Mouse (Mus musculus) stomach, embryonic 14.5 days (tissue): ENCODE data around the gene Hmbs. TPM values are rescaled to one million over a fixed set of nuclear protein-coding genes. Genes with fewer than 3 reads are reported as not detected.
"Not testable (repeated sequence)": the region's sequence is repeated elsewhere in the genome, so short reads cannot be mapped to it uniquely, and the experiment has no call there.

Source experiments
- ATAC-seq: fragments of 200-750 bp; cut with Nextera tagmentation; 2 replicates; pipeline ENCODE4 v1.8.0; 2017; ENCODE audit warnings: low read depth, moderate TSS enrichment; ENCODE audit not compliant: insufficient number of reproducible peaks, insufficient read depth, low FRiP score
- H3K27ac ChIP-seq: fragments of 300-500 bp; sonication (generic); 2 replicates; pipeline ENCODE4 v1.5.1; 2014; ENCODE audit warnings: mild to moderate bottlenecking, low read length, moderate library complexity, mixed read lengths
- H3K27me3 ChIP-seq: fragments of 300-500 bp; sonication (generic); 2 replicates; pipeline ENCODE4 v1.6.1; 2014; ENCODE audit warnings: low read length, control low read depth, mixed read lengths; ENCODE audit not compliant: control insufficient read depth, insufficient read depth
- H3K36me3 ChIP-seq: fragments of 300-500 bp; sonication (generic); 2 replicates; pipeline ENCODE4 v1.6.1; 2014; ENCODE audit warnings: mild to moderate bottlenecking, control low read depth, low read length, moderate library complexity, mixed read lengths; ENCODE audit not compliant: control insufficient read depth, insufficient read depth
- H3K4me1 ChIP-seq: fragments of 300-500 bp; sonication (generic); 2 replicates; pipeline ENCODE4 v1.6.1; 2014; ENCODE audit warnings: low read length, control low read depth, mixed read lengths; ENCODE audit not compliant: control insufficient read depth, insufficient read depth
- H3K4me2 ChIP-seq: fragments of 300-500 bp; sonication (generic); replicated peaks from 2 replicates; pipeline ENCODE4 v1.6.1; 2014; ENCODE audit warnings: low read depth, low read length, control low read depth
- H3K4me3 ChIP-seq: fragments of 300-500 bp; sonication (generic); 2 replicates; pipeline ENCODE4 v1.5.1; 2014; ENCODE audit warnings: low read depth, low read length, control low read depth
- H3K9ac ChIP-seq: fragments of 300-500 bp; sonication (generic); replicated peaks from 2 replicates; pipeline ENCODE4 v1.6.1; 2014; ENCODE audit warnings: low read depth, mild to moderate bottlenecking, control low read depth, low read length, moderate library complexity, mixed read lengths
- H3K9me3 ChIP-seq: fragments of 300-500 bp; sonication (generic); 2 replicates; pipeline ENCODE4 v1.6.1; 2016; ENCODE audit warnings: low read depth, low read length, control low read depth; ENCODE audit not compliant: control insufficient read depth
- WGBS: fragments of 180-500 bp; shearing (Covaris S2); extraction: QIAGEN DNeasy Blood & Tissue Kit; methylation state at CpG from one replicate; pipeline ENCODE4 v1.1.7; 2014; 5-methylcytosine and 5-hydroxymethylcytosine counted together
- polyA plus RNA-seq: library from polyadenylated mRNA; unstranded; fragments of >200 nt; fragmentation: Nextera tagmentation; extraction: Ambion mirVana; gene quantifications from 2 replicates; pipeline ENCODE4 v1.2.1, GENCODE M21; 2014

Gene Hmbs
- polyA plus RNA-seq, 1 experiment from 2014 or later = 130 TPM

GRCm38 (mm10) chr9:44341487-44341886 lies 2.5 kb downstream of the Hmbs start:
- no peak for ATAC-seq
- WGBS = 91% methylated on average over 5 of the region's 5 CpGs

GRCm38 (mm10) chr9:44338574-44338973 lies 5.5 kb downstream of the Hmbs start:
- no peak overlapping the region for H3K4me2 ChIP-seq
- peaks cover 29% of the 10 kb centered on the region for H3K36me3 ChIP-seq
- H3K27ac ChIP-seq = no peak overlapping the region

More at GRCm38 (mm10) chr9:44341487-44341886, 2.5 kb downstream of the Hmbs start:
- Histone ChIP-seq H3K4me2 (no peak overlapping the region), H3K4me3 (no peak overlapping the region), H3K4me1 (peaks cover 19% of the 10 kb centered on the region), H3K27me3 (no peaks in the 10 kb centered on the region), H3K36me3 (peaks cover 26% of the 10 kb centered on the region), H3K9ac (no peak overlapping the region), H3K9me3 (no peaks in the 10 kb centered on the region), H3K27ac (no peak overlapping the region)

GRCm38 (mm10) chr9:44337436-44338169 lies 6.4 kb downstream of the Hmbs start:
- ATAC-seq = no peak
- Histone ChIP-seq H3K4me1 (peaks cover 14% of the 10 kb centered on the region), H3K27me3 (no peaks in the 10 kb centered on the region), H3K9me3 (no peaks in the 10 kb centered on the region), H3K27ac (no peak overlapping the region), H3K9ac (no peak overlapping the region; the same call in 1 of the 2 replicates), H3K36me3 (peaks cover 38% of the 10 kb centered on the region), H3K4me2 (peak overlapping the region; percentile 72), H3K4me3 (peak overlapping the region; percentile 11; the same call in 1 of the 2 replicates)
- 74% methylated on average over 9 of the region's 9 CpGs for WGBS

More at GRCm38 (mm10) chr9:44338574-44338973, 5.5 kb downstream of the Hmbs start:
- no peak overlapping the region for H3K4me3 ChIP-seq
- peaks cover 20% of the 10 kb centered on the region for H3K4me1 ChIP-seq
- no peaks in the 10 kb centered on the region for H3K9me3 ChIP-seq
- 85% methylated on average over 5 of the region's 5 CpGs for WGBS
- no peak for ATAC-seq
- H3K27me3 ChIP-seq = no peaks in the 10 kb centered on the region
- no peak overlapping the region for H3K9ac ChIP-seq

DNA sequence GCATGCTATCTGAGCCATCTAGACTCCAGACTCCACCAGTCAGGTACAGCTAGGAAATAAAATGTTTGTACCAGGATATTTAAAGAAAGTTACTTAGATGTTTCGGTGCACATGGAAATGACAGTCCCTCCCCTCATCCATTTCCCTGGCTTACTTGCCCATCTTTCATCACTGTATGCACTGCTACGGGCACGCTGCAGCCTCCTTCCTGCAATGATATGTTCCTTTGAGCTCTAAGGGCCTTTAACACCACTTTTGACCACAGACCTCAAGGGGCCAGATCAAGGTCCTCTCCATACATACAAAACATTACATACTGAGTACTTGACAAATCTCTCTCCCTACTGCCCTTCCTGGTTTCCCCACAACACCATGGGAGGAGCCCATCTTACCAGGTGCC lies 7.1 kb downstream of the Hmbs start:
- Histone ChIP-seq H3K9me3 (no peaks in the 10 kb centered on the region), H3K27ac (no peak overlapping the region), H3K9ac (0 out of 2 replicates have a peak overlapping the region, but pooled peaks have one; percentile 98), H3K36me3 (peaks cover 42% of the 10 kb centered on the region), H3K4me1 (peaks cover 14% of the 10 kb centered on the region), H3K4me3 (peak overlapping the region; percentile 83), H3K4me2 (peak overlapping the region; percentile 72), H3K27me3 (no peaks in the 10 kb centered on the region)
- ATAC-seq = no peak
- 63% methylated on average over 3 of the region's 3 CpGs for WGBS

GRCm38 (mm10) chr9:44336513-44336912 lies 7.5 kb downstream of the Hmbs start:
- peaks cover 46% of the 10 kb centered on the region for H3K36me3 ChIP-seq
- not testable (repeated sequence) for ATAC-seq, H3K27ac ChIP-seq

GRCm38 (mm10) chr9:44336093-44336406 lies 8.0 kb downstream of the Hmbs start:
- peak overlapping the region; percentile 95; the same call in 1 of the 2 replicates for H3K27ac ChIP-seq
- H3K9ac ChIP-seq = peak overlapping the region; percentile 98
- peaks cover 51% of the 10 kb centered on the region for H3K36me3 ChIP-seq
- WGBS = 2% methylated on average over 5 of the region's 5 CpGs
- H3K27me3 ChIP-seq = no peaks in the 10 kb centered on the region
- peak overlapping the region; percentile 72 for H3K4me2 ChIP-seq
- no peak for ATAC-seq
- peaks cover 14% of the 10 kb centered on the region for H3K4me1 ChIP-seq
- H3K9me3 ChIP-seq = no peaks in the 10 kb centered on the region
- peak overlapping the region; percentile 83 for H3K4me3 ChIP-seq

More at GRCm38 (mm10) chr9:44336513-44336912, 7.5 kb downstream of the Hmbs start:
- H3K4me3 ChIP-seq = peak overlapping the region; percentile 83
- H3K9me3 ChIP-seq, H3K27me3 ChIP-seq: not testable (repeated sequence)
- peak overlapping the region; percentile 98; the same call in 1 of the 2 replicates for H3K9ac ChIP-seq
- 29% methylated on average over 4 of the region's 4 CpGs for WGBS
- peaks cover 14% of the 10 kb centered on the region for H3K4me1 ChIP-seq
- H3K4me2 ChIP-seq = peak overlapping the region; percentile 72

DNA sequence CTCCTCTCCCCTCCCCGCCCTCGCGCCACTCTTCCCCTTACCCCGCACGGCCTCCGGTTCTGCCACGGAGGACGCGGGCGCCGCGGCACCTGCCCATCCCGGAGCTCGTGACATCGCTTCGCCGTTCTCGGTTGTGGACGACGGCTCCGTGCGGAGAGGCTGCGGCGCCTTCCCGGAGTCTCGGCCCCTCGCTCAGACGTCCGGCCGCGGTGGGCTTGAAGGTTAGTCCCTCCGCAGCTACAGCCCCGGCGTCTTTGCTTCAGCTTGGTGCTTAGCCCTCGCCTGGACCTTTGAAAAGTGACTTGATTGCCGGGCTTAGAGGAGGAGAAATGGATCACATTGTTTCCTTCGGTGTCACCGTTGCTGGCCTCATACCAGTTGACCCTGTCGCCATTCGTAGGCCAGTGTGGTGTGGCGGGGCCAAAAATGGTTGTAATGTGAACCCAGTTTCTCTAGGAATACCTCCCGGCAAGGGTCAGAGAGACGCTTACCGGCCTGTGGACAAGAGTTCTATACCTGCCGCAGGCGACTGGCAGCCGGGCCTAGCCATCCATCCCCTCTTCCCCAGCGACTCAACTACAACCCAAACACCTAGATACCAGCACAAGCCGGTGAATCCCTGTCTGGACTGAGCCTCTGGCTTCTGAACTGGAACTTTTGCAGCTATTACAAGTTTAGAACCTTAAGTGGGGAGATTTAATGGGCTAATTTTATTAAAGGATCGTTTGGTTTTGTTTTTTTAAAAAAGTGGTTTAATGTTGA lies 8.5 kb downstream of the Hmbs start:
- H3K27me3 ChIP-seq = no peaks in the 10 kb centered on the region
- under 1% methylated on average over 50 of the region's 50 CpGs for WGBS
- peak overlapping the region; percentile 83 for H3K4me3 ChIP-seq
- peaks cover 56% of the 10 kb centered on the region for H3K36me3 ChIP-seq
- H3K27ac ChIP-seq = peak overlapping the region; percentile 95
- ATAC-seq = peak; percentile 15; the same call in 1 of the 2 replicates
- H3K9ac ChIP-seq = peak overlapping the region; percentile 98
- peak overlapping the region; percentile 72 for H3K4me2 ChIP-seq
- peaks cover 14% of the 10 kb centered on the region for H3K4me1 ChIP-seq
- no peaks in the 10 kb centered on the region for H3K9me3 ChIP-seq

DNA sequence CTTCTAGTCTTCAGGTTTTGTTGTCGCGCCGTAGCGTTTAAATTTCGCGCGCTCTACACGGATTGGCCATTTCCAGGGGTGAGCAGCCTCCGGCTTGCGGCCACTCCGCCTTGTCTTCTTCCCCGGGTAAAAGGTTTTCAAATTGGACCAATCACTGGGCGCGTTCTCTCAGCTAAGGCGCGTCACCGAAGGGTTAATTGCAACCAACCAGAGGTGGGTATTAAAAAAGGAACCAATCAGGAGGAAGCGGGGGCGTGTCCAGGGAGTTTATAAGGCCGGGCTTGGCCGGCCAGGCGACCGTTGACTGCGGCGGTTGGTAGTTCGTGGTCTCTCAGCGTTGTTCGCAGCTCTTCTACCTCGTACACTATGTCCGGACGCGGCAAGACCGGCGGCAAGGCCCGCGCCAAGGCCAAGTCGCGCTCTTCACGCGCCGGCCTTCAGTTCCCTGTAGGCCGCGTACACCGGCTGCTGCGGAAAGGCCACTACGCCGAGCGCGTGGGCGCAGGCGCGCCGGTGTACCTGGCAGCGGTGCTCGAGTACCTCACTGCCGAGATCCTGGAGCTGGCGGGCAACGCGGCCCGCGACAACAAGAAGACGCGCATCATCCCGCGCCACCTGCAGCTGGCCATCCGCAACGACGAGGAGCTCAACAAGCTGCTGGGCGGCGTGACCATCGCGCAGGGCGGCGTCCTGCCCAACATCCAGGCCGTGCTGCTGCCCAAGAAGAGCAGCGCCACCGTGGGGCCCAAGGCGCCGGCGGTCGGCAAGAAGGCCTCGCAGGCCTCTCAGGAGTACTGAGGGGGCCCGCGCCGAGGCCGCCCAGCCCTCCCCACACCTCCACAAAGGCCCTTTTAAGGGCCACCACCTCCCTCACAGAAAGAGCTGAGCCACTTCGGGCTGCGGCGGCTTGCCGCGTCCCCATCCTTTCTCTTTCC lies 9.4 kb downstream of the Hmbs start, which contains the start of gene H2afx:
TSS of gene H2afx (plus strand) at position 299 of the 935 bp plus-strand sequence.
- Histone ChIP-seq H3K9me3 (no peaks in the 10 kb centered on the region), H3K27me3 (no peaks in the 10 kb centered on the region), H3K9ac (peak within 1 kb of the TSS; percentile 98), H3K27ac (peak within 1 kb of the TSS; percentile 95), H3K4me2 (peak within 1 kb of the TSS; percentile 72), H3K36me3 (peaks cover 55% of the 10 kb centered on the region), H3K4me1 (peaks cover 14% of the 10 kb centered on the region), H3K4me3 (peak within 1 kb of the TSS; percentile 83)
- WGBS = under 1% methylated on average over 91 of the region's 91 CpGs
- peak; percentile 95 for ATAC-seq
